Mouse (Mus musculus) left cerebral cortex, adult 9 months (tissue): ENCODE measurements around the gene Rnf186.
A peak's percentile ranks its signal among the peaks of the same experiment; 100 is the strongest.
"Not testable (repeated sequence)": the region's sequence is repeated elsewhere in the genome, so short reads cannot be mapped to it uniquely, and the experiment has no call there.

ENCODE experiments used
- DNase-seq, 2 experiments: peaks; one replicate each; pipeline ENCODE4 v3.0.0; 2022; ENCODE audit warnings: low spot score in 2 of 2

Rnf186 gene

GRCm38 (mm10) chr4:138972139-138972826, 5.4 kb downstream of the Rnf186 start:
- peak; percentile 27 to 56 for DNase-seq

- peak in 1 of 2 experiments; percentile 45 for DNase-seq
These were observed 6.2 kb downstream of the Rnf186 start, which contains the start of gene Tmco4 for GRCm38 (mm10) chr4:138972827-138973718. TSS of gene Tmco4 (plus strand) at chr4:138972888.

- no peak for DNase-seq
These were observed 6.8 kb downstream of the Rnf186 start for GRCm38 (mm10) chr4:138973719-138974115.

- DNase-seq: not testable (repeated sequence)
These were observed 7.6 kb downstream of the Rnf186 start for GRCm38 (mm10) chr4:138974540-138974939.

- no peak for DNase-seq
These were observed 8.3 kb downstream of the Rnf186 start for GRCm38 (mm10) chr4:138975194-138975593.

- no peak for DNase-seq
These were observed 9.1 kb downstream of the Rnf186 start for GRCm38 (mm10) chr4:138976046-138976445.

- no peak for DNase-seq
These were observed 13.1 kb downstream of the Rnf186 start for GRCm38 (mm10) chr4:138980021-138980420.

- DNase-seq: no peak
These were observed 14.0 kb downstream of the Rnf186 start for GRCm38 (mm10) chr4:138980771-138981420.

- DNase-seq: no peak
These were observed 16.5 kb downstream of the Rnf186 start for GRCm38 (mm10) chr4:138983422-138983821.

GRCm38 (mm10) chr4:138984744-138985143, 17.8 kb downstream of the Rnf186 start:
- DNase-seq: no peak

GRCm38 (mm10) chr4:138986280-138986679, 19.4 kb downstream of the Rnf186 start:
- DNase-seq: no peak

GRCm38 (mm10) chr4:138994389-138994788, 27.5 kb downstream of the Rnf186 start:
- no peak for DNase-seq

GRCm38 (mm10) chr4:138996410-138996809, 29.5 kb downstream of the Rnf186 start:
- DNase-seq: no peak

- no peak for DNase-seq
These were observed 30.2 kb downstream of the Rnf186 start for GRCm38 (mm10) chr4:138997121-138997520.

- DNase-seq: peak; percentile 58 to 63
These were observed 31.7 kb downstream of the Rnf186 start for GRCm38 (mm10) chr4:138998611-138999010.

GRCm38 (mm10) chr4:139001026-139001425, 34.1 kb downstream of the Rnf186 start:
- DNase-seq: no peak

- DNase-seq: peak in 1 of 2 experiments; percentile 20
These were observed 34.5 kb downstream of the Rnf186 start for GRCm38 (mm10) chr4:139001433-139001832.

GRCm38 (mm10) chr4:139004067-139004466, 37.2 kb downstream of the Rnf186 start:
- DNase-seq: no peak

GRCm38 (mm10) chr4:139005214-139005613, 38.3 kb downstream of the Rnf186 start:
- DNase-seq: no peak

GRCm38 (mm10) chr4:139007353-139007752, 40.4 kb downstream of the Rnf186 start:
- no peak for DNase-seq

GRCm38 (mm10) chr4:139007981-139008536, 41.1 kb downstream of the Rnf186 start:
- DNase-seq: no peak

- DNase-seq: no peak
These were observed 44.3 kb downstream of the Rnf186 start for GRCm38 (mm10) chr4:139011201-139011702.
